Comparison of ENCODE assay signal across 15 mouse cellular contexts in genomic region chr17:35070556-35071229, GRCm38 (mm10). TPM values are rescaled to one million over a fixed set of nuclear protein-coding genes. Genes with fewer than 3 reads are reported as not detected.
DNase-seq lines count a peak whose midpoint lies in the region; ATAC-seq lines count a peak whose summit lies in the region.
"Had no signal": no experiment of that assay in that cellular context is flagged by ENCODE, and none has a peak within 500 bp of the region (broad histone marks: within the 10 kb centered on the region; RNA-seq: fewer than 3 reads in every experiment).

No protein-coding gene starts in this region.

- peaks cover 33% of the 10 kb centered on the region for H3K27me3 ChIP-seq in limb, embryonic 15.5 days
- peaks cover 34% of the 10 kb centered on the region for H3K27me3 ChIP-seq in limb, embryonic 10.5 days (ENCODE audit: low read depth, poor library complexity, severe bottlenecking)

- H3K27ac ChIP-seq in limb, embryonic 15.5 days = peak overlapping the region; percentile 39
- H3K27ac ChIP-seq in limb, embryonic 10.5 days = no peak overlapping the region
- H3K27ac ChIP-seq: hindbrain, embryonic 14.5 days had no signal

- no peak overlapping the region for H3K9ac ChIP-seq in limb, embryonic 15.5 days
- H3K9ac ChIP-seq: hindbrain, embryonic 14.5 days had no signal

- DNase-seq in limb, embryonic 10.5 days (ENCODE audit: low spot score) = no peak
- peak; percentile 85 to 91 for DNase-seq in cerebellum, postnatal 25 days
- DNase-seq in layer of hippocampus, postnatal 10 days (ENCODE audit: low spot score in 2 of 2) = no peak
- DNase-seq: layer of hippocampus, adult 9-11 months; liver had no signal

- WGBS in limb, embryonic 15.5 days = 49% methylated on average over 6 of the region's 6 CpGs
- 69% methylated on average over 6 of the region's 6 CpGs for WGBS in limb, embryonic 10.5 days

- 0 out of 2 replicates have a peak, but pooled peaks have one; percentile 14 for ATAC-seq in limb, embryonic 15.5 days (ENCODE audit: insufficient number of reproducible peaks, low FRiP score, low TSS enrichment, low read depth)
- 0 out of 2 replicates have a peak, but pooled peaks have one; percentile 22 for ATAC-seq in megakaryocyte-erythroid progenitor cell, adult 5-6 weeks (replicated peaks; ENCODE audit: low FRiP score, low TSS enrichment, poor library complexity, severe bottlenecking)
- no peak for ATAC-seq in granulocyte monocyte progenitor cell, adult 5-6 weeks (replicated peaks; ENCODE audit: poor library complexity, severe bottlenecking)
- no peak for ATAC-seq in CD4-positive, CD25-positive, alpha-beta regulatory T cell, adult 4 months
- ATAC-seq: forebrain, embryonic 14.5 days had no signal

- H3K36me3 ChIP-seq in limb, embryonic 15.5 days = no peaks in the 10 kb centered on the region
- no peaks in the 10 kb centered on the region for H3K36me3 ChIP-seq in limb, embryonic 10.5 days

- no peaks in the 10 kb centered on the region for H3K9me3 ChIP-seq in limb, embryonic 15.5 days
- no peaks in the 10 kb centered on the region for H3K9me3 ChIP-seq in limb, embryonic 10.5 days (replicated peaks)

- H3K4me2 ChIP-seq in limb, embryonic 15.5 days = no peak overlapping the region
- H3K4me2 ChIP-seq: heart, embryonic 11.5 days; hindbrain, embryonic 14.5 days had no signal

- H3K4me1 ChIP-seq in limb, embryonic 15.5 days = peaks cover 10% of the 10 kb centered on the region
- H3K4me1 ChIP-seq in limb, embryonic 10.5 days = peaks cover 12% of the 10 kb centered on the region

- H3K4me3 ChIP-seq in limb, embryonic 15.5 days = no peak overlapping the region
- no peak overlapping the region for H3K4me3 ChIP-seq in limb, embryonic 10.5 days
- H3K4me3 ChIP-seq: megakaryocyte, embryonic 14.5 days had no signal

RNA-seq across cellular contexts. Expression of gene Mpig6b, which starts 4.7 kb away (rescaled TPM):
- polyA plus RNA-seq in limb, embryonic 15.5 days (2015; fragmentation: Nextera tagmentation; extraction: Ambion mirVana) = 1.0 and 1.4 TPM in 2 replicates
- polyA plus RNA-seq in limb, embryonic 10.5 days (2016; fragmentation: Nextera tagmentation; extraction: Ambion mirVana) = 0.36 and 0.46 TPM in 2 replicates
- 0.32 TPM in 1 of 2 replicates, not detected in the other for total RNA-seq in megakaryocyte-erythroid progenitor cell, adult 5-6 weeks (2014; fragmentation: Nextera tagmentation)
- not detected in 2 replicates for total RNA-seq in megakaryocyte-erythroid progenitor cell, adult 5-6 weeks (2017)
- total RNA-seq in granulocyte monocyte progenitor cell, adult 5-6 weeks (2014; fragmentation: Nextera tagmentation) = not detected in 2 replicates
- not detected in 2 replicates for total RNA-seq in granulocyte monocyte progenitor cell, adult 5-6 weeks (2017)
- polyA plus RNA-seq in CD4-positive, CD25-positive, alpha-beta regulatory T cell, adult 4 months (2017; shearing (Covaris generic)) = not detected
- not detected for total RNA-seq in layer of hippocampus, postnatal 10 days (2021)

RNA-seq across cellular contexts. Expression of gene Ly6g6c, which starts 5.5 kb away (rescaled TPM):
- polyA plus RNA-seq in limb, embryonic 15.5 days (2015; fragmentation: Nextera tagmentation; extraction: Ambion mirVana) = 181 and 203 TPM in 2 replicates
- polyA plus RNA-seq in limb, embryonic 10.5 days (2016; fragmentation: Nextera tagmentation; extraction: Ambion mirVana) = not detected in 2 replicates
- not detected in 2 replicates for total RNA-seq in megakaryocyte-erythroid progenitor cell, adult 5-6 weeks (2014; fragmentation: Nextera tagmentation)
- not detected in 2 replicates for total RNA-seq in megakaryocyte-erythroid progenitor cell, adult 5-6 weeks (2017)
- total RNA-seq in granulocyte monocyte progenitor cell, adult 5-6 weeks (2014; fragmentation: Nextera tagmentation) = not detected in 2 replicates
- not detected in 2 replicates for total RNA-seq in granulocyte monocyte progenitor cell, adult 5-6 weeks (2017)
- polyA plus RNA-seq in CD4-positive, CD25-positive, alpha-beta regulatory T cell, adult 4 months (2017; shearing (Covaris generic)) = not detected
- not detected for total RNA-seq in layer of hippocampus, postnatal 10 days (2021)
- polyA plus RNA-seq: embryonic facial prominence, embryonic 11.5 days; forebrain, embryonic 14.5 days; heart, embryonic 11.5 days; hindbrain, embryonic 14.5 days; neural tube, embryonic 11.5 days had no signal

RNA-seq across cellular contexts. Expression of gene Ly6g6e, which starts 6.0 kb away (rescaled TPM):
- polyA plus RNA-seq in limb, embryonic 15.5 days (2015; fragmentation: Nextera tagmentation; extraction: Ambion mirVana) = 50.6 and 53.7 TPM in 2 replicates
- polyA plus RNA-seq in limb, embryonic 10.5 days (2016; fragmentation: Nextera tagmentation; extraction: Ambion mirVana) = 0.81 and 0.95 TPM in 2 replicates
- total RNA-seq in megakaryocyte-erythroid progenitor cell, adult 5-6 weeks (2014; fragmentation: Nextera tagmentation) = not detected in 2 replicates
- not detected in 2 replicates for total RNA-seq in megakaryocyte-erythroid progenitor cell, adult 5-6 weeks (2017)
- not detected in 2 replicates for total RNA-seq in granulocyte monocyte progenitor cell, adult 5-6 weeks (2014; fragmentation: Nextera tagmentation)
- not detected in 2 replicates for total RNA-seq in granulocyte monocyte progenitor cell, adult 5-6 weeks (2017)
- polyA plus RNA-seq in CD4-positive, CD25-positive, alpha-beta regulatory T cell, adult 4 months (2017; shearing (Covaris generic)) = not detected
- 1 to 10 TPM; 2.8 to 3.5 TPM for total RNA-seq in layer of hippocampus, postnatal 10 days (2021)
- polyA plus RNA-seq: hindbrain, embryonic 14.5 days had no signal

RNA-seq across cellular contexts. Expression of gene Ly6g6d, which starts 7.2 kb away (rescaled TPM):
- polyA plus RNA-seq in limb, embryonic 15.5 days (2015; fragmentation: Nextera tagmentation; extraction: Ambion mirVana) = 1.1 and 2.4 TPM in 2 replicates
- 0.80 and 1.1 TPM in 2 replicates for polyA plus RNA-seq in limb, embryonic 10.5 days (2016; fragmentation: Nextera tagmentation; extraction: Ambion mirVana)
- not detected in 2 replicates for total RNA-seq in megakaryocyte-erythroid progenitor cell, adult 5-6 weeks (2014; fragmentation: Nextera tagmentation)
- not detected in 2 replicates for total RNA-seq in megakaryocyte-erythroid progenitor cell, adult 5-6 weeks (2017)
- total RNA-seq in granulocyte monocyte progenitor cell, adult 5-6 weeks (2014; fragmentation: Nextera tagmentation) = not detected in 2 replicates
- total RNA-seq in granulocyte monocyte progenitor cell, adult 5-6 weeks (2017) = not detected in 2 replicates
- polyA plus RNA-seq in CD4-positive, CD25-positive, alpha-beta regulatory T cell, adult 4 months (2017; shearing (Covaris generic)) = not detected
- total RNA-seq in layer of hippocampus, postnatal 10 days (2021) = 1 to 10 TPM in 1 of 2 experiments, under 1 TPM in 1; 0.78 to 1.6 TPM
- polyA plus RNA-seq: embryonic facial prominence, embryonic 11.5 days had no signal

RNA-seq across cellular contexts. Expression of gene Ddah2, which starts 11.9 kb away (rescaled TPM):
- polyA plus RNA-seq in limb, embryonic 15.5 days (2015; fragmentation: Nextera tagmentation; extraction: Ambion mirVana) = 321 and 336 TPM in 2 replicates
- 453 and 568 TPM in 2 replicates for polyA plus RNA-seq in limb, embryonic 10.5 days (2016; fragmentation: Nextera tagmentation; extraction: Ambion mirVana)
- 2.7 and 7.6 TPM in 2 replicates for total RNA-seq in megakaryocyte-erythroid progenitor cell, adult 5-6 weeks (2014; fragmentation: Nextera tagmentation)
- 4.6 and 21.4 TPM in 2 replicates for total RNA-seq in megakaryocyte-erythroid progenitor cell, adult 5-6 weeks (2017)
- 3.4 TPM in 1 of 2 replicates, not detected in the other for total RNA-seq in granulocyte monocyte progenitor cell, adult 5-6 weeks (2014; fragmentation: Nextera tagmentation)
- total RNA-seq in granulocyte monocyte progenitor cell, adult 5-6 weeks (2017) = 0.57 and 3.7 TPM in 2 replicates
- polyA plus RNA-seq in CD4-positive, CD25-positive, alpha-beta regulatory T cell, adult 4 months (2017; shearing (Covaris generic)) = 1 to 10 TPM; 1.1 to 6.3 TPM
- total RNA-seq in layer of hippocampus, postnatal 10 days (2021) = 10 to 100 TPM; 47.3 to 59.0 TPM

Comparison
In these comparisons a context has a peak if more than half of its experiments do, and no peak if none do; other contexts are left out.
1. ATAC-seq: peak in limb, embryonic 15.5 days (single experiment) and megakaryocyte-erythroid progenitor cell, adult 5-6 weeks (single experiment); none in granulocyte monocyte progenitor cell, adult 5-6 weeks (single experiment) and CD4-positive, CD25-positive, alpha-beta regulatory T cell, adult 4 months (single experiment).
2. DNase-seq: peak in cerebellum, postnatal 25 days (2 of 2); none in limb, embryonic 10.5 days (single experiment) and layer of hippocampus, postnatal 10 days (0 of 2).